ENCODE assay signal across 21 mouse cellular contexts in genomic region chr17:71221383-71221782, GRCm38 (mm10). TPM values are rescaled to one million over a fixed set of nuclear protein-coding genes. Genes with fewer than 3 reads are reported as not detected.
DNase-seq lines count a peak whose midpoint lies in the region; ATAC-seq lines count a peak whose summit lies in the region.
"Had no signal": no experiment of that assay in that cellular context is flagged by ENCODE, and none has a peak within 500 bp of the region (broad histone marks: within the 10 kb centered on the region; RNA-seq: fewer than 3 reads in every experiment).

No protein-coding gene starts in this region.

- no peak overlapping the region for H3K4me2 ChIP-seq in heart, embryonic 16.5 days (ENCODE audit: low read depth, low read length)
- H3K4me2 ChIP-seq: hindbrain, embryonic 12.5 days; limb, embryonic 13.5 days; neural tube, embryonic 15.5 days had no signal

- H3K79me2 ChIP-seq in macrophage (ENCODE audit: inconsistent target) = peaks cover 89% of the 10 kb centered on the region

- 65% methylated on average over 3 of the region's 3 CpGs for WGBS in heart, embryonic 16.5 days
- WGBS in macrophage (ENCODE audit: missing documents) = 64% methylated on average over 3 of the region's 3 CpGs

- peaks cover 4% of the 10 kb centered on the region; the same call in 1 of the 2 replicates for H3K36me3 ChIP-seq in heart, embryonic 16.5 days (ENCODE audit: control insufficient read depth, insufficient read depth)
- peaks cover 14% of the 10 kb centered on the region; the same call in 1 of the 2 replicates for H3K36me3 ChIP-seq in macrophage (ENCODE audit: inconsistent target)

- DNase-seq in heart, adult 11 months = peak; percentile 66
- no peak for DNase-seq in heart, postnatal 10 days
- DNase-seq in heart, postnatal 25 days (ENCODE audit: low spot score) = no peak
- peak; percentile 45 for DNase-seq in 416B (ENCODE audit: low read depth)
- DNase-seq in adrenal gland, postnatal 36 days = no peak
- no peak for DNase-seq in urinary bladder, adult 18-20 months (ENCODE audit: low spot score in 2 of 2)
- DNase-seq: cerebellum, adult 2 months; gastrocnemius, postnatal 14 days; kidney, adult 18-20 months; lung, adult 2 months; lung, postnatal 4 days; midbrain, embryonic 14.5 days; right cerebral cortex, postnatal 14 days; spleen, adult 18-20 months had no signal

- H3K27ac ChIP-seq in heart, embryonic 16.5 days (ENCODE audit: low read length) = peak overlapping the region; percentile 75
- H3K27ac ChIP-seq in macrophage = peak overlapping the region; percentile 21; the same call in 1 of the 2 replicates
- H3K27ac ChIP-seq: forebrain, embryonic 10.5 days; hindbrain, embryonic 12.5 days; kidney, postnatal 0 days; limb, embryonic 13.5 days; neural tube, embryonic 15.5 days had no signal

- H3K9me3 ChIP-seq in heart, embryonic 16.5 days (replicated peaks; ENCODE audit: control insufficient read depth, low read length) = peaks cover 5% of the 10 kb centered on the region; the same call in 1 of the 2 replicates
- H3K9me3 ChIP-seq: hindbrain, embryonic 12.5 days; neural tube, embryonic 15.5 days had no signal

- H3K4me1 ChIP-seq in heart, embryonic 16.5 days (ENCODE audit: control insufficient read depth, insufficient read depth, low read length) = peaks cover 30% of the 10 kb centered on the region
- H3K4me1 ChIP-seq: forebrain, embryonic 10.5 days; hindbrain, embryonic 12.5 days; neural tube, embryonic 15.5 days had no signal

- no peak overlapping the region for H3K4me3 ChIP-seq in heart, embryonic 16.5 days (ENCODE audit: low read length)
- no peak overlapping the region for H3K4me3 ChIP-seq in macrophage (ENCODE audit: inconsistent target)
- H3K4me3 ChIP-seq: forebrain, embryonic 10.5 days; hindbrain, embryonic 12.5 days; limb, embryonic 13.5 days; neural tube, embryonic 15.5 days had no signal

- intact Hi-C loops in heart, postnatal 10 days (cut with DNase I) = no loop called here
- intact Hi-C loops in heart, postnatal 25 days (cut with DNase I) = no loop called here

- ATAC-seq in heart, embryonic 16.5 days (replicated peaks; ENCODE audit: extremely low read depth, insufficient read depth, low FRiP score) = peak; percentile 87

- H3K9ac ChIP-seq in heart, embryonic 16.5 days (ENCODE audit: low read length) = no peak overlapping the region
- H3K9ac ChIP-seq: hindbrain, embryonic 12.5 days; limb, embryonic 13.5 days; neural tube, embryonic 15.5 days had no signal

- no peaks in the 10 kb centered on the region for H3K27me3 ChIP-seq in heart, embryonic 16.5 days (ENCODE audit: control insufficient read depth, insufficient read depth, low read length)
- H3K27me3 ChIP-seq: hindbrain, embryonic 12.5 days; limb, embryonic 13.5 days; neural tube, embryonic 15.5 days had no signal

RNA-seq across cellular contexts. Expression of gene Lpin2, which starts 39.0 kb away (rescaled TPM):
- total RNA-seq in heart, postnatal 10 days (2021) = 10 to 100 TPM; 11.9 to 14.4 TPM
- 14.2 and 15.1 TPM in 2 replicates for polyA plus RNA-seq in heart, embryonic 16.5 days (2015; fragmentation: Nextera tagmentation; extraction: Ambion mirVana)
- 1 to 10 TPM; 8.2 to 9.5 TPM for total RNA-seq in heart, postnatal 25 days (2021)
- 1,000 to 10,000 TPM in 5 of 26 experiments, 100 to 1,000 TPM in 21; 253 to 2,419 (median 417) TPM for total RNA-seq in macrophage (2018; cell fraction: chromatin; rRNA removed)
- total RNA-seq in macrophage (2018; cell fraction: cytosol; rRNA removed) = 100 to 1,000 TPM in 4 of 26 experiments, 10 to 100 TPM in 22; 34.6 to 197 (median 49.3) TPM
- total RNA-seq in macrophage (2018; cell fraction: nucleus; rRNA removed) = 100 to 1,000 TPM; 124 to 913 (median 217) TPM
- polyA plus RNA-seq in macrophage (2018) = 40.1 to 42.3 TPM (median 40.3 TPM) in 3 replicates
- 10 to 100 TPM; 38.1 to 39.7 TPM for total RNA-seq in adrenal gland, postnatal 36 days (2021)

Comparison
In these comparisons a context has a peak if more than half of its experiments do, and no peak if none do; other contexts are left out.
1. DNase-seq: peak in heart, adult 11 months (single experiment) and 416B (single experiment); none in heart, postnatal 10 days (0 of 2), heart, postnatal 25 days (single experiment), adrenal gland, postnatal 36 days (0 of 2) and urinary bladder, adult 18-20 months (0 of 2).